Mouse (Mus musculus) embryonic fibroblast, embryonic 13.5 days (primary cell): ENCODE data around the gene Cyp27b1. TPM values are rescaled to one million over a fixed set of nuclear protein-coding genes. Genes with fewer than 3 reads are reported as not detected.
A peak's percentile ranks its signal among the peaks of the same experiment; 100 is the strongest.
"Not testable (repeated sequence)": the region's sequence is repeated elsewhere in the genome, so short reads cannot be mapped to it uniquely, and the experiment has no call there.

ENCODE experiments used
- H3K27ac ChIP-seq: 2 replicates; pipeline ENCODE4 v1.5.1; 2012; ENCODE audit warnings: low read length, control low read depth, inconsistent platforms; ENCODE audit not compliant: insufficient read depth
- H3K4me1 ChIP-seq: 2 replicates; pipeline ENCODE4 v1.6.1; 2011; ENCODE audit warnings: low read length; ENCODE audit not compliant: control insufficient read depth, insufficient read depth
- H3K4me3 ChIP-seq: 2 replicates; pipeline ENCODE4 v1.5.1; 2011; ENCODE audit warnings: mild to moderate bottlenecking, control low read depth, low read length; ENCODE audit not compliant: insufficient read depth
- CTCF ChIP-seq: IDR thresholded peaks from 2 replicates; pipeline ENCODE4 v1.5.1; 2011; ENCODE audit warnings: mild to moderate bottlenecking, control low read depth, low read length, moderate library complexity, borderline replicate concordance; ENCODE audit not compliant: insufficient read depth
- POLR2A ChIP-seq: IDR thresholded peaks from 2 replicates; pipeline ENCODE4 v1.6.1; 2011; ENCODE audit warnings: low read depth, mild to moderate bottlenecking, control low read depth, low read length, moderate library complexity
- polyA plus RNA-seq: library from polyadenylated mRNA; stranded (reverse); fragments of >200 nt; gene quantifications from 2 replicates; pipeline ENCODE4 v1.2.4, GENCODE M21; 2011; ENCODE audit warnings: low read depth; ENCODE audit not compliant: missing spikeins, insufficient read length

The Cyp27b1 gene
- polyA plus RNA-seq, 1 experiment = not detected

DNA sequence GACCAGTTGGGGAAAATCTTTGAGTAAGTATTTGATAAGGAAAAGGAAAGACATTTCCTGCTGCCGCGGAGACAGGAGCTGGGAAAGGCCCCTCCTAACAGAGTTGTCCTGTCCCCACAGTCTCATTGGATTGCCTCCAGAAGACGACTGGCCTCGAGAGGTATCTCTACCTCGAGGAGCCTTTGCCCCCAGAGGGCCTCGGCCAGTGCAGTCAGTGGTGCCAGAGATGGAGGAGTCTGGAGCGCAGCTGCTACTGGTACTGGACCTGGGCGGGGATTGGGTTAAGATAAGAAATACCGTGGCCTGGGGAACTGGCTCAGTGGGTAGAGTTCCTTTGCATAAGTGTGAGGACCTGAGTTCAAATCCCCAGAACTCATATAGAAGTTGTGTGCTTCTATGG is 17.9 kb downstream of the Cyp27b1 start:
- Histone ChIP-seq H3K4me1 (peaks cover 5% of the 10 kb centered on the region; the same call in 1 of the 2 replicates), H3K27ac (no peak overlapping the region), H3K4me3 (no peak overlapping the region)
- TF ChIP-seq POLR2A (no peak), CTCF (no peak)

DNA sequence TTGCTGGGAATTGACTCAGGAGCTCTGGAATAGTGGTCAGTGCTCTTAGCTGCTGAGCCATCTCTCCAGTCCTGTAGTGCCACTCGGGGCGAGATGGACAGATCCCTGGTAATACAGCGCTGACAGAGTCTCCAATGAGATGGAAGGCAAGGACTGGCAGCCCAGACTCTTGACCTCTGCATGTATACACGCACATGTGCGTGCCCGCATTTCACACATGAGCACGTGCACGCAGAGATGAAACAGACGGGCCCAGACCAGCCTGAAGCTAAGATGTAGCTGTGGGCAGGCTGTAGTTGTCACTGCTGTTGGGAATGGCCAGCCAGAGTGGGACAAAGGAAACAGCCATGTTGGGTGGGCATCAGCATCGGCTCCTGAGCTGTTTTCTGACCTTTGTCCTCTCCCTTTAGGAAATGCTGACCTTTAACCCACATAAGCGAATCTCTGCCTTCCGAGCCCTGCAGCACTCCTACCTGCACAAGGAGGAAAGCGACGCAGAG is 18.5 kb downstream of the Cyp27b1 start:
- TF ChIP-seq POLR2A (0 out of 2 replicates have a peak, but pooled peaks have one; percentile 23), CTCF (no peak)
- H3K27ac ChIP-seq = no peak overlapping the region
- H3K4me1 ChIP-seq = peaks cover 5% of the 10 kb centered on the region; the same call in 1 of the 2 replicates
- no peak overlapping the region for H3K4me3 ChIP-seq

DNA sequence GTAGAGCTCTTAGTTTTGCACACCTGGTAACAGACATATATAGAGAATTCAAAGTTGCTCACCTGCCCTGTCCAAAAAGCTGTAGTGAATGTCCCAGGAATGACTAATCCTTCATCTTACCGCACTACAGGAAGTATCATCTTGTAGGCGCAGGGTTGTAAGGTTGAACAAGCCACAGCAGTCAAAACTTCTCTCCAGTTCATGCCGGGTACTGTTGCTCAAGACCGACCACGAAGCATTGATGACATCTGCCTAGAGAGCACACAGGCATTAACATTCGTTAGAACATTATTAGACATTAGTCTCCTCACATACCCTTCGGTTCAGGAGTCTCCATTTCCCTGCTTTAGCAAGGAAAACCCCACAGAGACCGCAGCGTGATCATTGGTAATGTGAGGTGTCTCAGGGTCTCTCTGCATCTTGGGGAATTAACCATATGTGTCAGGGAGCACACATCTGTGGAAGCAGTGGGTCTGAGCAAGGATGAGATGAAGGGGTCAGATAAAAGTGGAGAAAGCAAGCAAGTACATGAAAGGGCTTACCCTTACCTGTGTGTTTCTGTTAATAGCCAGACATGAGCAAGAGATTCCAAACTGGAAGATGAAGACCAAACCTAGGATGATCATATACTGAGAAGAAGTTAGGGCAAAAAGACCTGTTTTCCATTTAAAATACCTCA is 20.4 kb downstream of the Cyp27b1 start:
- peak overlapping the region; percentile 59; the same call in 1 of the 2 replicates for H3K27ac ChIP-seq
- TF ChIP-seq CTCF (no peak), POLR2A (peak; percentile 57)
- peaks cover 5% of the 10 kb centered on the region; the same call in 1 of the 2 replicates for H3K4me1 ChIP-seq
- H3K4me3 ChIP-seq = peak overlapping the region; percentile 67

DNA sequence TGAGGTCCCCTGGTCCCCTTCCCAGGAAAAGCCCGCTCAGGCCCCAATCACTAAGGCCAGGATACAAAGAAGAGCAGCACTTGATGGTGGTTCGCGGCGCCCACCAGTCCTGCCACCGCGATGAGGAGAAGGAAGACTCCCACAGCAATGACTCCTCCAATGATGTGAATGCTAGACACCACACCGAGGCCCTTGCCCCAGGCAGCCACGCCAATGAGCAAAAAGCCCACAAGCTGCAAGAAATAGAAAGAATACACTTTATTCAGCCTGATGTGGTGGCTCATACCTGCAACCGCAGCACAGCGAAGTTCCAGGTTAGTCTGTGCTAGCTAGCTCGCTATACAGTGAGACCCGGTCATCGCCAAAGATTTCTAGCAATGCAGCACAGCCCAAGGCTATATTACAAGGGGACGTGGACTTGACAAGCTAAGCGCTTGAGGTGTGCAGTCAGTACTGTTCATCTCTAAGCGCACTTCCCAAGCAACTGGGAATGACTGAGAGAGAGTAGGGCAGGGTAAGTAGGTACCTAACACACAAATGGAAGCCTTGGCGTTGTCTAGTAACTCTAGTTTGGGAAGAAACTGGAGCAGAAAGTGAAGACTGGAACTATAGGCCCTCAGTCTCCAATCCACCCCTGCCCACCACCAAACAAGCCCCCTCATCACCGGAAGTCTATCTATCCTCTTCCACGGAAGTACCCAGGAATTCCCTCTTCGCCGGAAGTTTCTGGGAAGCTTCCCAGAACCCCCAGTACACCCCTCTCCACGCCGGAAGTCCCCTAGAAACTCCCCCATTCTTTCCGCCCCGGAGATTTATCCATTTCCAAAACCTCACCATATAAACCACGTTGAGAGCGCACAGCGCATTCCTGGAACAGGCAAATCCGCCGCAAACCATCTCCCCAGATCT is 21.5 kb downstream of the Cyp27b1 start:
- peak overlapping the region; percentile 59 for H3K27ac ChIP-seq
- TF ChIP-seq CTCF (no peak), POLR2A (no peak)
- H3K4me1 ChIP-seq = peaks cover 5% of the 10 kb centered on the region; the same call in 1 of the 2 replicates
- H3K4me3 ChIP-seq = peak overlapping the region; percentile 67

DNA sequence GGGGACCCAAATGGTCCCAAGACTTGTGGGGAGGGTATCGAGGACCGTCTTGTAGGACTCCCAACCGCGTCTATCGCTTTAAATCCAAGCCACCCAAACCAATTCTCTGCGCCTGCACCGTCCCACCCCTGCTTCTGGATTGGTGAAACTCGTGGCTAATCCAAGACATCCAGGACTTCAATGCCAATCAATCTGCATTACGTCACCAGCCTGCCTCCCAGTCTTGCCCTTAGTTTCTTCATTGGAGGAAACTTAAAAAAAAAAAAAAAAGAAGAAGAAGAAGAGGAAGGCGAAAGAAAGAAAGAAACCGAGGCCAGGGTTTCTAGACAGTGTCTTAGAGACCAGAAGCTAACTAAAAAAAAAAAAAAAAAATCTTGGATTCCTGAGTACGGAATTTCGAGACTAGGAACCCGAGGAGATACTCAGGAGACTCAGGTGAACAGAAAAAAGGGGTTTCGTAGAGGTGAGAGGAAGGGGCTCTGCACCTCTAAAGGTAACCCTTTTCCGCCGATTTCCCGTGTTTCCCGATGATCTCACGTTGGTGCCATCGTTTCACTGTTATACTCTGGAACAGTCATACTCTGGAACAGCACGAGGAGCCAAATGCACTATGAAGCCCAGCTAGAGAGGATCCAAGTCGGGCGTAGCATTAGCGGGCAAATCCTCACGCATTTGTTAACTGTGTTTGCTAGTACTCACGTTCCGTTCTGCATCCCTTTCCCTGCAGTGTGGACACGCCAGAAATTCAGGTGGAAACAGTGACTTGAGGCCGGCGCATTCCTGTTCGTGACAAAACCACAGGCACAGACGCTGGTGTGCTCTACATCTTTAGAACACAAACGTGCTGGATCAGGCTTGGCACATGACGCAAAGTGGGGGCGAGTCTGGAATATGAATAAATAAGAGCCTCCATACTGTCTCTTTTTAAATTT is 22.4 kb downstream of the Cyp27b1 start, which contains the start of gene Tspan31:
Gene Tspan31, minus strand, starts transcription at position 75 of the 932 bp plus-strand sequence.
- H3K27ac ChIP-seq = peak within 1 kb of the TSS; percentile 59
- H3K4me1 ChIP-seq = peaks cover 5% of the 10 kb centered on the region; the same call in 1 of the 2 replicates
- peak within 1 kb of the TSS; percentile 81 for H3K4me3 ChIP-seq
- no peak for TF ChIP-seq CTCF
- peak; percentile 81 for TF ChIP-seq POLR2A

DNA sequence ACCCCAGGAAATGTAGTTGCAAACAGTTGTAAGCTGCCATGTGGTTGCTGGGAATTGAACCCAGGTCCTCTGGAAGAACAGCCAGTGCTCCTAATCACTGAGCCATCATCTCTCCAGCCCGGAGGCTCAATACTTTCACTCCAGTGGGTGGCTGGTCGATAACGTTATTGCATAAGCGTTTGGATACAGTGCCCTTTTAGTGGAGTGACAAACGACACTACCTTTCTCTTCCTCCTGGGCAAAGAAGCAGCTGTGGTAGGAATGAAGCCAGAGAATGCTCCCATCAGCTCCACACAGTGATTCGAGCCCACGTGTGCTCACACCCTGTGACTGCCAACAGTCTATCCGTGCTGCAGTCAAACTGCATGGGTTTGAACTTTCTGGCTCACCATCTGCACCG is 23.2 kb downstream of the Cyp27b1 start:
- H3K27ac ChIP-seq = no peak overlapping the region
- TF ChIP-seq CTCF (no peak), POLR2A (no peak)
- 0 out of 2 replicates have a peak overlapping the region, but pooled peaks have one; percentile 10 for H3K4me3 ChIP-seq
- peaks cover 5% of the 10 kb centered on the region; the same call in 1 of the 2 replicates for H3K4me1 ChIP-seq

DNA sequence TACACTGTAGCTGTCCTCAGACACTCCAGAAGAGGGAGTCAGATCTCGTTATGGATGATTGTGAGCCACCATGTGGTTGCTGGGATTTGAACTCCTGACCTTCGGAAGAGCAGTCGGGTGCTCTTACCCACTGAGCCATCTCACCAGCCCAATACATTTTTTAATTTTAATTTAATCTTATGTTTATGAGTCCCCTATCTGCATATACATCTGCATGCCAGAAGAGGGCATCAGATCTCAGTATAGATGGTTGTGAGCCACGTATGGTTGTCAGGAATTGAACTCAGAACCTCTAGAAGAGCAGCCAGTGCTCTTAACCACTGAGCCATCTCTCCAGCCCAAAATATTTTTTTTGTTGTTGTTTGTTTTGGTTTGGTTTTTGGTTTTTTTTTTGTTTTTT is 24.2 kb downstream of the Cyp27b1 start:
- H3K4me3 ChIP-seq = not testable (repeated sequence)

DNA sequence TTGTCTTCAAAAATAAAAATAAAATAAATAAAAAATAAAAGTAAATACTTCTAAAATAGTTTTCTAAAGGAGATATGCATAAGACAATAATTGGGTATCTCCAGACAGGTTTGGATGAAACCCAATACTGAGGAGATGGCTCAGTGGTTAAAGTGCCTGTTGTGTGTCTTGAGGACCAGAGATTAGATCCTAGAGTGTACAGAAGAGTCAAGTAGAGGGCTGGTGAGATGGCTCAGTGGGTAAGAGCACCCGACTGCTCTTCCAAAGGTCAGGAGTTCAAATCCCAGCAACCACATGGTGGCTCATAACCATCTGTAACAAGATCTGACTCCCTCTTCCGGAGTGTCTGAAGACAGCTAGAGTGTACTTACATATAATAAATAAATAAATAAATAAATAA is 24.9 kb downstream of the Cyp27b1 start:
- not testable (repeated sequence) for H3K4me1 ChIP-seq, H3K4me3 ChIP-seq, H3K27ac ChIP-seq

More for the DNA sequence above, 24.2 kb downstream of the Cyp27b1 start:
- H3K4me1 ChIP-seq, H3K27ac ChIP-seq: not testable (repeated sequence)

DNA sequence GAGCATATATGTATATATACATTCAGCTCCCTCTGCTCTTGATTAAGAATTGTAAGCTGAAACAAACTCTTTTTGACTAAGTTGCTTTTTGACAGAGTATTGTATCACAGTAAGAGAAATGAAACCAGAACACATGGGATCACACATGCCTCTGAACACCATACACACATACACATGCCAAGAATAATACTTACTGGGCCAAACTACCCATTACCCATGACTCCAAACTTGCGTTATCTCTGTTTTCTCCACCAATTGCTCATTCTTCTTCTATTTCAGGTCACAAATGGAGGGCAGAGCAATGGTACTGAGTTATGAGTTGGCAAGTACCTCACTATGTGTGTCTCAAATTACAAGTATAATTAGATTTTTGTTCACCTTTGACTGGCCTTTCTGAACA is 25.9 kb downstream of the Cyp27b1 start:
- Histone ChIP-seq H3K4me3 (no peak overlapping the region), H3K4me1 (0 out of 2 replicates have a peak, but pooled peaks cover 1% of the 10 kb centered on the region), H3K27ac (no peak overlapping the region)
- TF ChIP-seq CTCF (no peak), POLR2A (no peak)
